Mouse (Mus musculus) lung, postnatal 36 days (tissue): ENCODE measurements around the gene Rapgef4.

ENCODE experiments used
- DNase-seq: peaks from one replicate; pipeline ENCODE4 v3.0.0; 2022; ENCODE audit warnings: mixed read lengths

Rapgef4 gene

DNA sequence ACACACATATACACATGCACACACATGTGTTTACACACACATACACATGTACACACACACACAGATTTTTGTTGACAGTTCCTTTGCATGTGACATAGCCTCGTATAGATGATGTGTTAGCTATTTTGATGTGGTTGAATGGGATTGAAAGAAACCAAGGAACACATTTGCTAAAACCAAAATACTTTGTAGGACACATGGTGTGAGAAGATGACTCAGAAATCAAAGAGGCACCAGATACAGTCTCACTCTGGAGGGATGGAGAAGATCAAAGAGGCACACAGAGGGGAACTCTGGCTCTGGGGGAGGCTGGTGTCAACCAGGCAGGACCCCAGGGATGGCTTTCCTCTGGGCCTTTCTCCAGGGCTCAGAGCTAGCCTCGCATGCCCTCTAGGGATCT is 4.7 kb downstream of the Rapgef4 start:
- DNase-seq, result no peak

DNA sequence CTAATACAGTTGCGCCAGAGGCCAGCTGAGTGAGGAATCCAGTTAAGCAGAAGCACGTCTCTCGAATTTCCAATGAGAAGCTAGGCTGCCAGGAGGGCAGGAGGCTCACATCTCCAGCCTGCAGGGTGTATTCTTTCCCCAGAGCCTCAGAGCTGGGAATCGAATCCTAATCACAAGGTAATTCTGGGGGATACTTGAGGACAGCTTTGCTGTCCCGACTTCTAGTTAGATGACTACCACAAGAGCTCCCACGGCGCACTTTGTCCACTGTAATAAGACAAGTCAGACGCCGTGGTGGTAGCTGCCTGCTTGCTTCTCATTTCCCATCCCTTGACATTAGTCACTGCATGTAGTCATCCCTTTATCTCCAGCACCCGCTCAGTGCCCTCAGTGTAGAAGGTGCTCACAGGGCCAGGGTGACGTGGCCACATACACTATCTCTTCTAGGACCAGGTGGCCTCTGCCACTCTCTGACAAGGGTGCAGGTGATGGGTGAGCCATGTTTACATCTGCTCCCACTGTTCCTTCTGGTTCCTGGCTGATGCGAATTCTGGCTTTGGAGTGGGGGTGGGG is 5.3 kb downstream of the Rapgef4 start:
- DNase-seq, result no peak

DNA sequence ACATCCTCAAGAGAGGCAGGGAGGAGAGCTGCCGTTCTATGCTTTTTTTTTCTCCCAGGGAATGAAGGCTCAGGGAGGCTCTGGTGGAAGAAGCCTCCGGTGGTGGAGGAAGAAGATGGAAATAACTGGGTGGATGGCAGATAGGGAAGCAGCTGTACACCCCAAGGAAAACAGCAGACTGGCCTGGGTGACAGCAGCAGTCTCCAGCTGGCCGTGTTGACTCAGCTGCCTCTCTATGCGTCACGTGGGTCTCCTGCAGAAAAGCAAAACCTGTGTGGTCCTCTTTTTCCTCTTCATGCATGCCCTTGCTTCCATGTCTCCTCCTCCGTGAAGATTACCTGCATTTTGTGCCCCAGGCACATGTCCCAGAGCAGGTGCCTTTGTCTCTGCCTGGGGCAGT is 7.5 kb downstream of the Rapgef4 start:
- DNase-seq, result no peak

DNA sequence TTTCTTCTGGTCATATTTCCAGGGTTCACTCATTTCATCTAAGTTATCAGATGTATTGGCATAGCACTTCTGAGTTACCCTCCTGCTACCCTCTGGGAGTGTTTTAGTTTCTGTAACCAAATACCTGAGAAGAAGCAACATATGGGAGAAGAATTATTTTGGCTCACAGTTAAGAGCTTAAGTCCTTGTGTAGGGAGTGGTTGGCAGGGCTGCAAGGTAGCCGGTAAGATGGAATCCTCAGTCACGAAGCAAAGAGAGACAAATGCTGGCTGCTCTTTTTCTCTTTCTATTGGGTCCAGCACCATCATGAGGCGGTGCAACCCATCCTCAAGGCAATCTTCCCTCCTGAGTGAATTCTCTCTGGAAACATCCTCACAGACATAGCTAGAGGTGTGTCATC is 11.1 kb downstream of the Rapgef4 start:
- no peak for DNase-seq

DNA sequence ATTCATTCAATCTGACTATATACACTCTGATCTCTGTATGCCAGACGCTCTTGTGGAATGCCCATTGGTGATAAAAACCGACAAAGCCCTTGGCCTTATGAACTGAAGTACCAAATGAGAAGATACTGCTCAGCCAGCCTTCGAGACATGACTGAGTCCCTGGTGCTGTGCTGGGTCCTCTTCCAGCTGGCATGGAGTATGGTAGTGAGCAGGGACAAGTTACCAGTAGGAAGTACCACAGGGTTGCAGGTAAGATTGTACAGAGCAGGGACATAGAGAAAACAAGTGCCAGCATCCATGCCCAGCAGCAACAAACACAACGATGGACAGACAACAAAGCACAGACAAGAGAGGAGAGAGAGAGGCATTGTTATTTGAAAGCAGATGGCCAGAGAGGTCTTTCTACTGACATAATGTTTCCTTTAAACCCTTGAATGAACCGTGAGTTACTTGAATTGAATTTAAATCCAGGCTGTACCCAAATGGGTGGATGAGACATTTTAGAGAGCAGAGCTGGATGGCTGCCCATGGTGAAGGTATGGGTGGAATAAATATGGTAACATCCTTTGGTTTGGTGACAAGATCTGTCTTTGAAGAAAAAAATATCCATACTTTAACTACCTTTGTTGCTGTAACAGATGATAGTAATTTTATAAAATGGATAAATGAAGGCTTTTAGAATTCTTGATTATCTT is 12.8 kb downstream of the Rapgef4 start:
- DNase-seq, result no peak

DNA sequence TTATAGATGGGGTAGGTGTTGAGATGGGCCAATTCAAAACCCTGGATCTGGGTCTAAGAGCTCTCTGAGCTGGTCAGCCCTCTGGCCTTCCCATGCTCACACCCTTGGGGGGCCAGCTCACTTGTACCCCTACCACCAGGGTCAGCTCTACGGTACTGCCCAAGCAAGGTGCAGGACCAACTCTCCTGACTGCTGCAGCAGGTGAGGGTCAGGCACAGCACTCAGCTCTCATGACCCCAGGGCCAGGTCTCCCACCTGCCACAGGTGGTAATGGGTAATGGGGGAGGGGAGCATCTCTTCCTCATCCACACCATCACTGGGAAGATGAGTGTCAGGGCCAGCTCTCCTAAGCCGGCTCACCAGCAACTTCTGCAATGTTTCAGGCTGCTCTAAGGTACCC is 17.5 kb downstream of the Rapgef4 start:
- no peak for DNase-seq

DNA sequence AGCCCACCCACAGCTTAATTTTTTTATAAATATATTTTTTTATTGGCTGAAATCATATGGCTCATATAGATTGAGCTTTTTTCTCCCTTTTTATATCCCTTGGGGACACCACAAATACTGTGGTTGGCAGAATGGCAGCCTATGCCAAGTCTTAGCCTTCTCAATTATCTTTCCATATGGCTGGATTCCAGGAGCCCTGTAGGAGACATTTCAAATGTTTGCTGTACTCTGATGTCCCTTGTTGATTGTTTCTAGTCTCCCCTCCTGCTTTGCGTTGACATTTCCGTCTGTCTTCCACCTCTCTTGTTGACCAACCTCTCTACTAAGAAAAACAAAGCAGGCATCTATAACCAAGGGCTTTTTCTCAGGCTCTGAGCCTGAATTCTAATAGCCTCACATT is 19.1 kb downstream of the Rapgef4 start:
- DNase-seq, result no peak

DNA sequence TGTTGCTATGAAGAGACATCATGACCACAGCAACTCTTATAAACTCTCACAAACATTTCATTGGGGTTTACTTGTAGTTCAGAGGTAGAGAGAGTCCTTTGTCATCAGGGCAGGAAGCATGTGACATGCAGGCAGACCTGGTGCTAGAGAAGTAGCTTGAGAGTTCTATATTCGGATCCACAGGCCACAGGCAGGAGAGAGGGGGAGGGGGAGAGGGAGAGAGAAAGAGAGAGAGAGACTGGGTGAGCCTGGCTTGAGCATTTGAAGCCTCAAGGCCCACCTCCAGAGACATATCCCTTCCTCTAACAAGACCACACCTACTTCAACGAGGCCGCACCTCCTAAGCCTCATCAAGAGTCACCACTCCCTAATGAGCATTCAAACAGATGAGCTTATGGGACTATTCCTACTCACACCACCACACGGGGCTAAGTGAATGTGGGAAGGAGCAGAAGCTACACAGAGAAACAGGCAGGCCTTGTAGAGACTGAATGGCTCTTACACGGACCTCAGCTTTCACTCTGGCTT is 21.9 kb downstream of the Rapgef4 start:
- no peak for DNase-seq

DNA sequence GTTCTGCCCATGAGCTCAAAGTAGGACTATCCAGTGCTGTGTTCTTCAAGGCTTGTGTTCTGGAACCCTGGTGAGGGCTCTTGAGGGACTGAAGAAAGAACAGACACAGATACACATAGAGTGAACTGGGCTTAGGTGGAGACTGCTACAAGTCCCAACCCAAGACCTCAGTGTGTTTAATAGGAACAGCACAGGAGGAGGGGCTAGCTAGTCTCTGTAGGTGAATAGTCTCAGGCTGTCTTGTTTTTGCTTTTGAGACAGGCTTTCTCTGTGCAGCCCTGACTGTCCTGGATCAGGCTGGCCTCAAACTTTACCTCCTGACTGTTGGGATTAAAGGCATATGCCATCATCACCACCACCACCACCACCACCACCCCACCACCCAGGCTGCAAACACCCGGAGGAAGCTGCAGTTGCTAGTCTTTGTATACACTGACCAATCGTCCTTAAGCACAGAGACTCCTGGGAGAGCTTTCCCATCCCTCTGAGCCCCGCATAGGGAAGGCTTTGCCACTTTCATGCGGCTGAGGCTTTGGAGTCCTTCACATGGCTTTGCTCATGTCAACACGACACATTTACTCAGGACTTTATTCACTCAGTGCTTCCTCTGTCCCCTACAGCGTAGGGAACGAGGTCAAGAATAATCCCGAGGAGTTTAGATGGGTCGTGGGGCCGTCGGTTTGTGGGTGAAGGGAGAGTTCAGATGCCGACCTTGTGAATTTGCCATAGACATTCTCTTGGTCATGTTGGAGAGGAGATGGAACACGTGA is 22.9 kb downstream of the Rapgef4 start:
- DNase-seq, result no peak

DNA sequence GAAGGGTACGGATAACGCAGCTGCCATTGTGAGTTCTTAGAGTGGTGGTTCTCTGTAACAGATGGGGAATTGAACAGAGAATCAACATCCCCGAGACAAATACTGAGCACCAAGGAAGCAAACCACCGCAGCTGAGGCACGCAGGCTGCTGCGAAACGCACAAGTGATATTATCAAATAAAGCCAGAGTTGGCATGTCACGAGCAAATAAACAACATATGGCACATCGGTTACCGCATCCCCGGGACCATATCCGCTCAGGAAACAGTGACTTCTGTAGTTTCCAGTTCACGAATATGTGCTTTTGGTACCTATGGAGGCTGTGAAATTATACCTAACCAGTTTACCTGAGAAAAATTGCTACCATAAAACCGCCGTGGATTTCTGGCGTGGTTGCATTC is 24.0 kb downstream of the Rapgef4 start:
- no peak for DNase-seq

DNA sequence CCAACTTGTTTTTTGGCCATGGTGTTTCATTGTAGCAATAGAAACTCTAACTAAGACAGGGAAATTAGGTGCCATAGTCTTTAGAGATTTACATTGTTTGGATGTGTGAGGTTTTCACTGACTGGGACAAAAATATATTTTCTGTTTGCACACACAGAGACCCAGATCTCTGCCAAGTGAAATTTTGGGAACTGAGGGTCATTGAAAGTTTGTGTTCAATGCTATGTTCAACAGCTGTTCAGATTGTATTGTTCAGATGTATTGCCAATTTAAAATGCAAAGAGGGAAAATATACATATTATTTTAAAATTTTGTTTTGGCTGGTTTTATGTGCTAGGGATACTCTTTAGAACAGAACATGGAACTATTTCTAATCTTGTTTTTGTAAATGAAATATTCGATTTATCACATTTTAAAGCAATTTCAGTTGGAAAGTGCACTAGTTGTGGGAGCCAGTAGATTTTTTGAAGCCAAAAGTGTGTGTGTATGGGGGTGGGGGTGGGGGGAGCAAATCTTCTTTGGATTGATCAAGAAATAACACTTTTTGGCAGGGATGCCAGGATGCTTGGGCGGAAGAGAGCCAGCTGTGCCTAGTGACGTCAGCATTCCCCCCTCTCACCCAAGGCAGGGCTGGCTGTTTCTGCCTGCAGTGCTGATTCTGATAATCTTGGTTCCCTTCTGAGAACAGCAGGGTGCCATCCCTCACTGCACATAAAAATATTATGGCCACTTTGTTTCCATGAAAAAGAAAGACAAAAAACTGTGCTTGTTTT is 28.6 kb downstream of the Rapgef4 start:
- DNase-seq, result peak; percentile 55

DNA sequence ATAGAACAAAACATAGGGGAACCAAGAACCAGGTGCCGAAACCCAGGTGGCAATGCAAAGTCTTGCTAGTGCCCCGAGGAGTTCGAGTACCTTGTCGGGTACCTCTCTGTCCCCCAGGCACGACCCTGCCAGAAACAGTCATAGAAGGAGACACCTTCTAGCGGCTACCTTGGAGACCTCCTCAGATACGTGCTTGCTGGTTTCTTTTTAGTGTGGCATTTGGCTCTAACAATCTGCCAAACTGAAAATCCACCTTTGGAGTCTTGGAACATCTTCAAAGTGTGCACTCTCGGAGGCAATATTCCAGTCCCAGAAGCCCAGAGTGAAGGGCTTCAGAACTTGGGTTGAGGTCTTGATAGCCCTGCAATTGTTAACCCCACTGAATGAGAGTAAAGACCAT is 34.3 kb downstream of the Rapgef4 start:
- no peak for DNase-seq

DNA sequence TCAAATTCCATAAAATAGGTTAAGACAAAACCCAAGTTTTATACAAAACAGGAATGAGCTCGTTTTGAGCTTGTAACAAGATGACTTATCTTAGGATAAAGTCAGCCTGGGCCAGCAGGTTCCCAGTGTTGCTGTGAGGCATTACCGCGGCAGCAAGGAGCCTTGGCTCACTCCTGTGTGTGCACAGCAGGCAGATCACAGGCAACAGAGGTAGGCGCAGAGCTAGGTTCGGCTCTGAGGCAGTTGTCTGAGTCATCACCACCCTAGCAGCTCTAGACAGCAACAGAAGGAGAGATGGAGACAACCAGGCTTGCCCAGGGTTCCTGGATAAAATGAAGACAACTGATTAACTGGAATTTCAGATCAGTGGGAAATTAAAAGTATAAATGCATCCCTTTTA is 35.0 kb downstream of the Rapgef4 start:
- DNase-seq, result no peak

DNA sequence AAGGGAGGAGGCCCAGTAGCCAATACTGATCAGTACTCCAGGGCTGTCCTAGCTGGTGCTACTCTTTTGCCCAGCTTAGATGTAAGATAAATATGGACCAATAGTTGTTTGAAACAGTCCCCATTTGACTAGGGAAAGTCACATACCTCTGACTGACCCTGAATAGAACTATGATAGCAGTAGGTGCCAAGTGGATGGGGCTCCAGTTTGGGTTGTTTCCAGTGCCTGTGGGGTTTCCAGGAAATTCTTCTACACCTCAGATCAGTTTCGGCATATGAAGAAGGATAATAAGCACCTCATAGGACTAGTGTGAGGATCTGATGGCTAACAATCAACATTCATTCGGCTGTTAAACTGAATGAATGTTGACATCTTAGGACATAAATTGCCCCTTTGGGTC is 36.1 kb downstream of the Rapgef4 start:
- DNase-seq, result no peak

DNA sequence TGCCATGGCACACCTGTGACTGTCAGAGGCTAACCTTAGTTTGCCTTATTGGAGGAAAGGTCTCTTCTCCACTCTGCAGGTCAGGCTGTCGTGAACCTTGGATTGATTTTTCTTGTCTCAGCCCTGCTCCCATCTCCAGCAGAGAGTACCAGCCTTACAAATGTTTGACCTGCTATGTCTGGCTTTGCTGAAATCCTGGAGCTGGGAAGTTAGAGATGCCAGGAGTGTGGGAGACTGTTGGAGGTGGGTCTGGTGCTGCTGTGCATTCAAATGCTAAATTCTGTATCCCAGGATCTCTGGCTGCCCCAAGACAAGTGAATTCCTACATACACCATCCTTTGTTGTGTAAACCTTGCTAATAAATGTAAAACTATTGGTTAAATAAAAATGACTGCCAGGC is 37.7 kb downstream of the Rapgef4 start:
- no peak for DNase-seq

DNA sequence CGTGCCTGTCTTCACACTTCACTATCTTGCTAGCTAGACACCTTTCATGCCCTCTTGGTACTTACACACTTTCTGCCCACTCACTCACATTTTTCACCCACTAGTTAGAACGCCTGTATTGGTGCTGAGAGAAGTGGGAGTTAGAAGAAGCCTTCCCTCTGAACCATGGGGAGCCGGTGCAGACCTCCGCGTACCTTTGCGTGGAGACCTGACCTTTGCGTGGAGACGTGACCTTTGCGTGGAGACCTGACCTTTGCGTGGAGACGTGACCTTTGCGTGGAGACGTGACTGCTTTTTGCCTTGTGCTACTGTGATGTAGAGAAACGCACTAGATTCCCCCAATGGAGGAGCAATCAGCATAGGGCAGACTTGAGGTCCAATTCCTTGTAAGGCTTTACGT is 39.7 kb downstream of the Rapgef4 start:
- no peak for DNase-seq

DNA sequence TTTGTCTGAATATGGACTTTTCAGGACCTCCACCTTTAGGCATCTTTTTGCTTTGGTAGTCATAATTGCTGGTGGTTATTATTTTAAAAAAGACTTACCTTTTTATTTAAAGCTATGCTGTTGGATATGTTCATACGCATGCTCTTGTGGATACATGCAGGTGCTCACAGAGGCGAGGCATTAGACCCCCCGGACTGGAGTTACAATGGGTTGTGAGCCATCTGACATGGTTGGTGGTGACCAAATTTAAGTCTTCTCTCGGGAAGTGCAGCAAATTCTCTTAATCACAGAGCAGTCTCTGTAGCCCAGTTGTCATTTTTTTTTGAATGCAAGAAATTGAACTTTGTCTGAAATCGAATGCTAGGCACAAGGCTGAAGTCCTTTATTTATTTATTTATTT is 40.4 kb downstream of the Rapgef4 start:
- DNase-seq, result no peak

DNA sequence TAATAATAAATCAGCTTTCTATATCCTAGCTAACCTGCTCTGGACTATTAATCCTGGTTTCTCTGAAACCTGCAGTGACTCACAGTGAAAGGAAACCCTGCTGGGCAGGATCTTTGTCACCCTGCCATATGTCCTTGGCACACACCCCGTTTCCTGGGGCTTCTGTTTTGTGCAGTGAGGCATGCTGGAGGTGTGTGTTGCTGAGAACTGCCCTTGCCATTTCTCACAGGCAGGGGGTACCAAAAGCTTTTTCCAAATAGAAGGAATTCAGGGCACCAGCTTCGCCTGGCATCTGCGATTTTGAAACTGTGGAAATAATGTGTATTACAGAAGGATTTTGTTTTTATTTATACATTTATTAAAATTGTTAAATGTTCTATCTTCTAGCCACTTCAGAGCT is 40.8 kb downstream of the Rapgef4 start:
- peak; percentile 20 for DNase-seq

DNA sequence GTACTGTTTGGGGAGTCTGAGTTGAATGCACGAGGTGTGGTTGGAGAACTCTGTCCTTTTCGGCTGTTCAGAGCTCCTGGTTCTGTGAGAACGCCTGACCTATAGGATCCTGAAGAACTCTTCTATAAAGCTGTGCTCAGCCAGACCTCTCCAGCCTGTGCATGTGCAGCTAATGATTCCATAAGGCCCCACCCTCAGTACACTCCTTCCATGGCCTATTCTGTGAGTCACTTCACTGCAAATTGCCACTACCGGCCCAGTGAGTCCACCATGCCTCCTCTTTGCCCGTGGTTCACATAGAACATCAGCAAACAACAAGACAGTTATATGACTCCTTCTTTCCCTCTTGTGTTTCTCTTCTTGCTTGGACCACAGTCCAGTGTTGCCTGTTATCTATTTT is 42.8 kb downstream of the Rapgef4 start:
- no peak for DNase-seq

DNA sequence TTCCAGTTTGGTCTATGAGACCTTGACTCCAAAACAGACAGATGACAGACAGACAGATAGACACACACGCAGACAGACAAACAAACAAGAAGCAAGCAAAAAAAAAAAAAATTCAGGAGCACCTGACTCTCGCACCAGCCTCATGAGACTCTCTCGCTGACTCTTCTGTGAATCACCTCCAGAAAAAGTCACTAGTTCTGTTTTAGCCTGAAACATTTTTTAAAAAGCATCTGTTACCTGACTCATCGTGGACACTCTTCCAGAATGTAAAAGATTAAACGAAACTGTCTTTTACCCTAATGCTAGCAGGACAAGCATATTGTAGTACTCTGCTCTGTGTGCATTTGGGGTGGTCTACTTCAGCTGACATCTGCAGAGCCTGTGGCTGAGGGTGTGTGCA is 44.6 kb downstream of the Rapgef4 start:
- DNase-seq, result no peak

DNA sequence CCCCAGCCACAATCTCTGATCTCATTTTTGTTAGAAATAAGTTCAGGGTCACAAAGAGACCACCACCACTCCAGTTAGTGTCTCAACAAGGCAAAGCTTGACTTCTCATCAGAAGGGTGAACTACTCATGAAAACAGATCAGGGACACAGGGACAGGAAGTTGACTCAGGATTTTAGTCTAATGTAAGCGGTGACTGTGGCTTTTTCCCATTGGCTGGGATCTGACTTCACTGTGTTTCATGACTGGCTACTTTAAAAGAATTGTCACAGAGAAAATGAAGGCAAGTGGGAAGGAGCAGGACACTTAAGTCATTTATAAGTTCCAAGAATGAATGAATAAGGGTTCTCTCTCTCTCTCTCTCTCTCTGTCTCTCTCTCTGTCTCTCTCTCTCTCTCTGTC is 45.5 kb downstream of the Rapgef4 start:
- no peak for DNase-seq

DNA sequence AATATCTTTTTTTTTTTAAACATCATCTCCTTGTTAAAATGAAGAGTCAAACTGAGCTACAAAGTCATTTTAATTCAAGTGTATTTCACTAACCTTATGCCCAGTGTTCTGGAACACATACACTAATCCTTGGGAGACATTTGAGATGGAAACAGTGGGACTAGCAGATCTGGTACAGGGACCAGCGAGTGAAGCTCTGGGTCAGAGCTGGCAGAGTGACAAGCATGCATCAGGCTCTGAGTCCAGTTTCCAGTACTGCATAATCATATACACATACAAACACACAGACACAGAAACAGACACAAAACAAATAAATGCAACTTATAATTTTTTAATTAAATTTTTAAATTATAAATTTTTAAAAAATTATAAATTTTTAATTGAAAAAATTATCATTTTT is 48.0 kb downstream of the Rapgef4 start:
- no peak for DNase-seq

DNA sequence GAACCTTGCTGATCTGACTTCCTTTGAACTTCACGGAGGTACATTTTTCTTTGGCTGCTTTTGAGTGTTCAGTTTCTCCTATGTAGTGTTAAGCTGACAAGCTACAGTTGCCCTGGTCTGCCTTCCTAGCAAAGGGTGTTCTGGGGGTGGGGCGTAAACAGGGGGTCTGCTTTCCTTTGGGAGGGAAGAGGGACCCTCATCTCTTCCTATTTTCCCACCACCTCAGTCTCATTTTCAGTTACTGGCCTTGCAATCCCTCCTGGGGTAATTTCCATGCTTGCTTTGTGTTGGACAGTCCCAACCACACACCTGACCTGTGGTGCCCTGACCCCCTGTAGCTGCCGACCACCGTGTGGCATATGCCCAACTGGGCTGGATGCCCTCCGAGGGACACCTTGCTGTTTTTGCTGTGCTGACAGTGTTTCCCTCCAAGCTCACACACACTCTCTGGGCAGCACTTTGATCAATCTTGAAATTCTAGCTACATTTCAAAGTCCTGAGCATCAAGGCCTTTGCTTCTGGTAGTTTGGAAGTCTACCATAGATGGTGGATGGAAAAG is 48.6 kb downstream of the Rapgef4 start:
- no peak for DNase-seq
